Mouse (Mus musculus): Measurements from ENCODE around the gene Olfr965. TPM values are rescaled to one million over a fixed set of nuclear protein-coding genes. Genes with fewer than 3 reads are reported as not detected.

Olfr965 gene
- polyA plus RNA-seq, 1 experiment from 2014 or later = not detected

GRCm38 (mm10) chr9:39730678-39731077, 19.5 kb downstream of the Olfr965 start, which contains the start of gene Olfr150:
Gene Olfr150, plus strand, starts transcription at chr9:39730978.
- no peak for ATAC-seq (ENCODE audit: insufficient number of reproducible peaks, low FRiP score, low TSS enrichment, low read depth)
- Histone ChIP-seq H3K36me3 (ENCODE audit: control insufficient read depth, insufficient read depth, low read length) (no peaks in the 10 kb centered on the region), H3K4me2 (ENCODE audit: low read depth, severe bottlenecking) (no peak within 1 kb of the TSS), H3K27ac (replicated peaks; ENCODE audit: low read depth, low read length) (no peak within 1 kb of the TSS), H3K4me1 (ENCODE audit: control insufficient read depth, insufficient read depth, low read length) (no peaks in the 10 kb centered on the region), H3K9ac (ENCODE audit: low read length) (no peak within 1 kb of the TSS), H3K27me3 (ENCODE audit: control insufficient read depth, insufficient read depth, low read length) (no peaks in the 10 kb centered on the region), H3K4me3 (ENCODE audit: low read depth, low read length) (no peak within 1 kb of the TSS), H3K9me3 (ENCODE audit: control insufficient read depth, low read length) (no peaks in the 10 kb centered on the region)
- DNase-seq (ENCODE audit: low spot score) = no peak

- Histone ChIP-seq H3K36me3 (ENCODE audit: control insufficient read depth, insufficient read depth, low read length) (no peaks in the 10 kb centered on the region), H3K9me3 (ENCODE audit: control insufficient read depth, low read length) (no peaks in the 10 kb centered on the region), H3K4me3 (ENCODE audit: low read depth, low read length) (no peak overlapping the region), H3K27me3 (ENCODE audit: control insufficient read depth, insufficient read depth, low read length) (no peaks in the 10 kb centered on the region), H3K9ac (ENCODE audit: low read length) (no peak overlapping the region), H3K4me1 (ENCODE audit: control insufficient read depth, insufficient read depth, low read length) (no peaks in the 10 kb centered on the region), H3K27ac (replicated peaks; ENCODE audit: low read depth, low read length) (no peak overlapping the region), H3K4me2 (ENCODE audit: low read depth, severe bottlenecking) (no peak overlapping the region)
- ATAC-seq (ENCODE audit: insufficient number of reproducible peaks, low FRiP score, low TSS enrichment, low read depth) (no peak), DNase-seq (ENCODE audit: low spot score) (no peak)
- 84% methylated on average over 1 of the region's 1 CpGs for WGBS
These were observed 29.6 kb downstream of the Olfr965 start for GRCm38 (mm10) chr9:39740741-39741140.

GRCm38 (mm10) chr9:39745949-39746348, 34.8 kb downstream of the Olfr965 start, which contains the start of gene Olfr967:
Gene Olfr967, plus strand, starts transcription at chr9:39746249.
- Histone ChIP-seq H3K4me1 (ENCODE audit: control insufficient read depth, insufficient read depth, low read length) (no peaks in the 10 kb centered on the region), H3K4me3 (ENCODE audit: low read depth, low read length) (no peak within 1 kb of the TSS), H3K27me3 (ENCODE audit: control insufficient read depth, insufficient read depth, low read length) (no peaks in the 10 kb centered on the region), H3K9ac (ENCODE audit: low read length) (no peak within 1 kb of the TSS), H3K27ac (replicated peaks; ENCODE audit: low read depth, low read length) (no peak within 1 kb of the TSS), H3K9me3 (ENCODE audit: control insufficient read depth, low read length) (no peaks in the 10 kb centered on the region), H3K4me2 (ENCODE audit: low read depth, severe bottlenecking) (no peak within 1 kb of the TSS), H3K36me3 (ENCODE audit: control insufficient read depth, insufficient read depth, low read length) (no peaks in the 10 kb centered on the region)
- ATAC-seq (ENCODE audit: insufficient number of reproducible peaks, low FRiP score, low TSS enrichment, low read depth) (no peak), DNase-seq (ENCODE audit: low spot score) (no peak)

- no peaks in the 10 kb centered on the region for H3K36me3 ChIP-seq (ENCODE audit: control insufficient read depth, insufficient read depth, low read length)
- ATAC-seq (ENCODE audit: insufficient number of reproducible peaks, low FRiP score, low TSS enrichment, low read depth) (no peak), DNase-seq (ENCODE audit: low spot score) (no peak)
- no peaks in the 10 kb centered on the region for H3K27me3 ChIP-seq (ENCODE audit: control insufficient read depth, insufficient read depth, low read length)
- H3K9me3 ChIP-seq (ENCODE audit: control insufficient read depth, low read length) = no peaks in the 10 kb centered on the region
- H3K9ac ChIP-seq (ENCODE audit: low read length) = no peak overlapping the region
- no peak overlapping the region for H3K4me2 ChIP-seq (ENCODE audit: low read depth, severe bottlenecking)
- no peaks in the 10 kb centered on the region for H3K4me1 ChIP-seq (ENCODE audit: control insufficient read depth, insufficient read depth, low read length)
- no peak overlapping the region for H3K4me3 ChIP-seq (ENCODE audit: low read depth, low read length)
- H3K27ac ChIP-seq (replicated peaks; ENCODE audit: low read depth, low read length) = no peak overlapping the region
- 77% methylated on average over 1 of the region's 1 CpGs for WGBS
These were observed 35.3 kb downstream of the Olfr965 start for GRCm38 (mm10) chr9:39746428-39746827.

Other genes starting within 250 kb of the Olfr965 start
- not detected in 2 replicates for gene Olfr955, start 239.4 kb upstream of the Olfr965 start, polyA plus RNA-seq (2014; fragmentation: Nextera tagmentation; extraction: Ambion mirVana)
- not detected in 2 replicates for gene Olfr44, start 217.4 kb upstream of the Olfr965 start, polyA plus RNA-seq (2014; fragmentation: Nextera tagmentation; extraction: Ambion mirVana)
- not detected in 2 replicates for gene Olfr957, start 195.5 kb upstream of the Olfr965 start, polyA plus RNA-seq (2014; fragmentation: Nextera tagmentation; extraction: Ambion mirVana)
- not detected in 2 replicates for gene Olfr958, start 157.3 kb upstream of the Olfr965 start, polyA plus RNA-seq (2014; fragmentation: Nextera tagmentation; extraction: Ambion mirVana)
- gene Olfr959, start 135.8 kb upstream of the Olfr965 start, polyA plus RNA-seq (2014; fragmentation: Nextera tagmentation; extraction: Ambion mirVana) = not detected in 2 replicates
- gene AW551984, start 107.0 kb upstream of the Olfr965 start, polyA plus RNA-seq (2014; fragmentation: Nextera tagmentation; extraction: Ambion mirVana) = 9.4 and 12.9 TPM in 2 replicates
- not detected in 2 replicates for gene Olfr148, start 100.7 kb upstream of the Olfr965 start, polyA plus RNA-seq (2014; fragmentation: Nextera tagmentation; extraction: Ambion mirVana)
- not detected in 2 replicates for gene Olfr960, start 90.0 kb upstream of the Olfr965 start, polyA plus RNA-seq (2014; fragmentation: Nextera tagmentation; extraction: Ambion mirVana)
- not detected in 2 replicates for gene Olfr961, start 66.3 kb upstream of the Olfr965 start, polyA plus RNA-seq (2014; fragmentation: Nextera tagmentation; extraction: Ambion mirVana)
- gene Olfr963, start 44.1 kb upstream of the Olfr965 start, polyA plus RNA-seq (2014; fragmentation: Nextera tagmentation; extraction: Ambion mirVana) = not detected in 2 replicates
- gene Olfr149, start 4.2 kb upstream of the Olfr965 start, polyA plus RNA-seq (2014; fragmentation: Nextera tagmentation; extraction: Ambion mirVana) = not detected in 2 replicates
- not detected in 2 replicates for gene Olfr150, start 19.6 kb downstream of the Olfr965 start, polyA plus RNA-seq (2014; fragmentation: Nextera tagmentation; extraction: Ambion mirVana)
- not detected in 2 replicates for gene Olfr967, start 34.9 kb downstream of the Olfr965 start, polyA plus RNA-seq (2014; fragmentation: Nextera tagmentation; extraction: Ambion mirVana)
- gene Olfr968, start 71.9 kb downstream of the Olfr965 start, polyA plus RNA-seq (2014; fragmentation: Nextera tagmentation; extraction: Ambion mirVana) = not detected in 2 replicates
- not detected in 2 replicates for gene Olfr969, start 79.6 kb downstream of the Olfr965 start, polyA plus RNA-seq (2014; fragmentation: Nextera tagmentation; extraction: Ambion mirVana)
- gene Olfr970, start 97.5 kb downstream of the Olfr965 start, polyA plus RNA-seq (2014; fragmentation: Nextera tagmentation; extraction: Ambion mirVana) = not detected in 2 replicates
- not detected in 2 replicates for gene Olfr971, start 125.5 kb downstream of the Olfr965 start, polyA plus RNA-seq (2014; fragmentation: Nextera tagmentation; extraction: Ambion mirVana)
- gene Olfr972, start 155.1 kb downstream of the Olfr965 start, polyA plus RNA-seq (2014; fragmentation: Nextera tagmentation; extraction: Ambion mirVana) = not detected in 2 replicates
- not detected in 2 replicates for gene Olfr229, start 196.0 kb downstream of the Olfr965 start, polyA plus RNA-seq (2014; fragmentation: Nextera tagmentation; extraction: Ambion mirVana)
- gene Olfr974, start 226.1 kb downstream of the Olfr965 start, polyA plus RNA-seq (2014; fragmentation: Nextera tagmentation; extraction: Ambion mirVana) = not detected in 2 replicates
- gene Olfr975, start 240.7 kb downstream of the Olfr965 start, polyA plus RNA-seq (2014; fragmentation: Nextera tagmentation; extraction: Ambion mirVana) = 0.09 TPM in 1 of 2 replicates, not detected in the other
- gene Olfr976, start 249.8 kb downstream of the Olfr965 start, polyA plus RNA-seq (2014; fragmentation: Nextera tagmentation; extraction: Ambion mirVana) = not detected in 2 replicates